Mouse (Mus musculus): Measurements from ENCODE around the gene Slc7a11. TPM values are rescaled to one million over a fixed set of nuclear protein-coding genes. Genes with fewer than 3 reads are reported as not detected.

Gene Slc7a11
- polyA plus RNA-seq, 1 experiment, result 11.3 TPM

- DNase-seq, result no peak
- Histone ChIP-seq H3K27ac (ENCODE audit: control insufficient read depth, insufficient read depth, low read length) (no peak overlapping the region), H3K4me1 (replicated peaks; ENCODE audit: control insufficient read depth, insufficient read depth, low read length) (peaks cover 4% of the 10 kb centered on the region), H3K36me3 (ENCODE audit: control insufficient read depth, insufficient read depth, low read length) (no peaks in the 10 kb centered on the region), H3K4me3 (ENCODE audit: control insufficient read depth, insufficient read depth, low read length) (no peak overlapping the region), H3K27me3 (ENCODE audit: control insufficient read depth, insufficient read depth, low read length) (no peaks in the 10 kb centered on the region)
- WGBS, result 75% methylated on average over 10 of the region's 10 CpGs
- TF ChIP-seq POLR2A (IDR thresholded peaks at IDR 0.05; ENCODE audit: control insufficient read depth, extremely low read depth, insufficient read depth, low read length, poor library complexity) (no peak), CTCF (IDR thresholded peaks at IDR 0.05; ENCODE audit: borderline replicate concordance, control insufficient read depth, extremely low read depth, insufficient read depth, low read length, poor library complexity) (no peak)
Measured at GRCm38 (mm10) chr3:50445050-50445775, 1.8 kb upstream of the Slc7a11 start.

GRCm38 (mm10) chr3:50443942-50444341, 528 bp upstream of the Slc7a11 start:
- Histone ChIP-seq H3K36me3 (ENCODE audit: control insufficient read depth, insufficient read depth, low read length) (no peaks in the 10 kb centered on the region), H3K27ac (ENCODE audit: control insufficient read depth, insufficient read depth, low read length) (peak overlapping the region; percentile 99; the same call in 1 of the 2 replicates), H3K4me3 (ENCODE audit: control insufficient read depth, insufficient read depth, low read length) (no peak overlapping the region), H3K27me3 (ENCODE audit: control insufficient read depth, insufficient read depth, low read length) (no peaks in the 10 kb centered on the region), H3K4me1 (replicated peaks; ENCODE audit: control insufficient read depth, insufficient read depth, low read length) (peaks cover 6% of the 10 kb centered on the region)
- 1% methylated on average over 9 of the region's 9 CpGs for WGBS
- TF ChIP-seq POLR2A (IDR thresholded peaks at IDR 0.05; ENCODE audit: control insufficient read depth, extremely low read depth, insufficient read depth, low read length, poor library complexity) (no peak), CTCF (IDR thresholded peaks at IDR 0.05; ENCODE audit: borderline replicate concordance, control insufficient read depth, extremely low read depth, insufficient read depth, low read length, poor library complexity) (no peak)
- no peak for DNase-seq

- H3K36me3 ChIP-seq (ENCODE audit: control insufficient read depth, insufficient read depth, low read length), result no peaks in the 10 kb centered on the region
- WGBS, result 57% methylated on average over 19 of the region's 19 CpGs
- H3K27ac ChIP-seq (ENCODE audit: control insufficient read depth, insufficient read depth, low read length), result peak overlapping the region; percentile 99
- DNase-seq, result peak; percentile 79
- no peaks in the 10 kb centered on the region for H3K27me3 ChIP-seq (ENCODE audit: control insufficient read depth, insufficient read depth, low read length)
- H3K4me1 ChIP-seq (replicated peaks; ENCODE audit: control insufficient read depth, insufficient read depth, low read length), result peaks cover 6% of the 10 kb centered on the region
- no peak for TF ChIP-seq CTCF (IDR thresholded peaks at IDR 0.05; ENCODE audit: borderline replicate concordance, control insufficient read depth, extremely low read depth, insufficient read depth, low read length, poor library complexity)
- peak; percentile 42; the same call in 1 of the 2 replicates for TF ChIP-seq POLR2A (IDR thresholded peaks at IDR 0.05; ENCODE audit: control insufficient read depth, extremely low read depth, insufficient read depth, low read length, poor library complexity)
- peak overlapping the region; percentile 55 for H3K4me3 ChIP-seq (ENCODE audit: control insufficient read depth, insufficient read depth, low read length)
Measured at GRCm38 (mm10) chr3:50442341-50443292, 797 bp downstream of the Slc7a11 start.

- WGBS, result 92% methylated on average over 3 of the region's 3 CpGs
- Histone ChIP-seq H3K27me3 (ENCODE audit: control insufficient read depth, insufficient read depth, low read length) (no peaks in the 10 kb centered on the region), H3K27ac (ENCODE audit: control insufficient read depth, insufficient read depth, low read length) (no peak overlapping the region), H3K4me3 (ENCODE audit: control insufficient read depth, insufficient read depth, low read length) (no peak overlapping the region), H3K36me3 (ENCODE audit: control insufficient read depth, insufficient read depth, low read length) (no peaks in the 10 kb centered on the region), H3K4me1 (replicated peaks; ENCODE audit: control insufficient read depth, insufficient read depth, low read length) (peaks cover 6% of the 10 kb centered on the region)
- no peak for DNase-seq
- TF ChIP-seq CTCF (IDR thresholded peaks at IDR 0.05; ENCODE audit: borderline replicate concordance, control insufficient read depth, extremely low read depth, insufficient read depth, low read length, poor library complexity) (no peak), POLR2A (IDR thresholded peaks at IDR 0.05; ENCODE audit: control insufficient read depth, extremely low read depth, insufficient read depth, low read length, poor library complexity) (no peak)
Measured at GRCm38 (mm10) chr3:50441330-50441729, 2.1 kb downstream of the Slc7a11 start.

GRCm38 (mm10) chr3:50440409-50440808, 3.0 kb downstream of the Slc7a11 start:
- Histone ChIP-seq H3K4me1 (replicated peaks; ENCODE audit: control insufficient read depth, insufficient read depth, low read length) (peaks cover 6% of the 10 kb centered on the region), H3K4me3 (ENCODE audit: control insufficient read depth, insufficient read depth, low read length) (no peak overlapping the region), H3K36me3 (ENCODE audit: control insufficient read depth, insufficient read depth, low read length) (no peaks in the 10 kb centered on the region), H3K27ac (ENCODE audit: control insufficient read depth, insufficient read depth, low read length) (no peak overlapping the region), H3K27me3 (ENCODE audit: control insufficient read depth, insufficient read depth, low read length) (no peaks in the 10 kb centered on the region)
- 91% methylated on average over 2 of the region's 2 CpGs for WGBS
- DNase-seq, result no peak
- TF ChIP-seq CTCF (IDR thresholded peaks at IDR 0.05; ENCODE audit: borderline replicate concordance, control insufficient read depth, extremely low read depth, insufficient read depth, low read length, poor library complexity) (no peak), POLR2A (IDR thresholded peaks at IDR 0.05; ENCODE audit: control insufficient read depth, extremely low read depth, insufficient read depth, low read length, poor library complexity) (no peak)

GRCm38 (mm10) chr3:50439429-50439828, 4.0 kb downstream of the Slc7a11 start:
- H3K27ac ChIP-seq (ENCODE audit: control insufficient read depth, insufficient read depth, low read length), result no peak overlapping the region
- H3K27me3 ChIP-seq (ENCODE audit: control insufficient read depth, insufficient read depth, low read length), result no peaks in the 10 kb centered on the region
- peaks cover 6% of the 10 kb centered on the region for H3K4me1 ChIP-seq (replicated peaks; ENCODE audit: control insufficient read depth, insufficient read depth, low read length)
- TF ChIP-seq CTCF (IDR thresholded peaks at IDR 0.05; ENCODE audit: borderline replicate concordance, control insufficient read depth, extremely low read depth, insufficient read depth, low read length, poor library complexity) (no peak), POLR2A (IDR thresholded peaks at IDR 0.05; ENCODE audit: control insufficient read depth, extremely low read depth, insufficient read depth, low read length, poor library complexity) (no peak)
- H3K4me3 ChIP-seq (ENCODE audit: control insufficient read depth, insufficient read depth, low read length), result no peak overlapping the region
- 95% methylated on average over 5 of the region's 5 CpGs for WGBS
- no peak for DNase-seq
- H3K36me3 ChIP-seq (ENCODE audit: control insufficient read depth, insufficient read depth, low read length), result no peaks in the 10 kb centered on the region

All from thymus, adult 2 months (tissue).